Mouse (Mus musculus) right cerebral cortex, postnatal 10 days (tissue): ENCODE data around the gene Sag.
"Not testable (repeated sequence)": the region's sequence is repeated elsewhere in the genome, so short reads cannot be mapped to it uniquely, and the experiment has no call there.

Source experiments
- DNase-seq, 2 experiments: peaks; one replicate each; pipeline ENCODE4 v3.0.0; 2021; ENCODE audit warnings: low spot score in 2 of 2

Sag gene

DNA sequence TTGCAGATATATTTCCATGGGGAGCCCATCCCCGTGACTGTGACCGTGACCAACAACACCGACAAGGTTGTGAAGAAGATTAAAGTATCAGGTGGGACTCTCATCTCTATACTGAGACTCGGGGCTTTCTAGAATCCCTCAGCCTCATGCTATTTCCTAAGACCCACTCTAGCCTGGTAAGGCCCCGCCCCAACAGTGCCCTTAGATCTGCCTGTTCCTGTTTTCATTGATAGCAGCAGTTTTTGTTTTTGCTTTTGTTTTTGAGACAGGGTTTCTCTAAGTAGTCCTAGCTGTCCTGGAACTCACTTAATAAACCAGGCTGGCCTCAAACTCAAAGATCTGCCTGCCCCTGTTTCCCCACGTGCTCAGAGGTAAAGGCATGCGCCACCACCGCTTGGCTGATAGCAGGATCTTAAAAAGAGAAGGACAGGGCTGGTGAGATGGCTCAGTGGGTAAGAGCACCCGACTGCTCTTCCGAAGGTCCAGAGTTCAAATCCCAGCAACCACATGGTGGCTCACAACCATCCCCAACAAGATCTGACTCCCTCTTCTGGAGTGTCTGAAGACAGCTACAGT is 21.0 kb downstream of the Sag start:
- no peak for DNase-seq

DNA sequence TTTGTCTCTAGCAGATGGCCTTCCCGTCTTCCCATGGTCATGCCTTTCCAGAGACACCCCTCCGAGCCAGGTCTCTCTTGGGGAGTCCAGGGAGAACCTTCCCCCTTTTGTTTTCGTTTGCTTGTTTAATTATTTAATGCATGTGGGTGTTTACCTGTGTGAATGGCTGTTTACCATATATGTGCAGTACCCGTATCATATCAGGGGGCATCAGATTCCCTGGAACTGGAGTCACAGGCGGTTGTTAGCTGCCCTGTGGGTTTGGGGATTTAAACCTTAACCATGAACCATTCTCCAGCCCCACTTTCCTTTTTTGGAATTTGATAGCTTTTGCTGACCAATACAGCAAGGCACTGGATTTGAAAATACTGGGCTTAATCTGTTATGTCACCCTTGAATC is 21.8 kb downstream of the Sag start:
- DNase-seq, result no peak

GRCm38 (mm10) chr1:87825991-87826390 is 22.5 kb downstream of the Sag start:
- no peak for DNase-seq

DNA sequence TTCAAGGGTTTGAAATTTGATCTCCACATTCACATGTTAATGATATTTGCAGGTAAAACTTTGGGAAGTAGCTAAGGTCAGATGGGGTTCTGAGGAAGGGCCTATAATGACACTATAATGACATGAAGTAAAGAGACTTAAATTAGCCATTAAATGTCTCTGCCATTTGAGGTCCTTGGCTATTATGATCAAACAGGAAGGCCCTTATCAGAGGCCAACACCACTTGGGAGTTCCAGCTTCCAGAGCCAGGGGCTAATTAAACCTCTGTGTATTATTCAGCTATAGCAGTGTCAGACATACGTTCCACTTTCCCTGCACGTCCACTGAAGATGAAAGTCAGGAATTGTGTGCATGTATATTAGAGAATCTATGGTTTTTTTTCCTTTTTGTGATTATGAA is 23.0 kb downstream of the Sag start:
- no peak for DNase-seq

DNA sequence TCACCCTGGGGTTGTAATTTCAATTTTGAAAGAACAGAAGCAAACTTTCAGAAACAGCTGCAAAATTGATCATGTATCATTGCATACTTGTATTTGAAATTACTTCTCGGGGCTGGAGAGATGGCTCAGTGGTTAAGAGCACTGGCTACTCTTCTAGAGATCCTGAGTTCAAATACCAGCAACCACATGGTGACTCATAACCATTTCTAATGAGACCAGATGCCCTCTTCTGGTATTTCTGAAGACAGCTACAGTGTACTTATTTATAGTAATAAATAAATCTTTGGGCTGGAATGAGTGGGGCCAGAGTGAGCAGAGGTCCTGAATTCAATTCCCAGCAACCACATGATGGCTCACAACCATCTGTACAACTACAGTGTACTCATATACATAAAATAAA is 24.0 kb downstream of the Sag start:
- not testable (repeated sequence) for DNase-seq

DNA sequence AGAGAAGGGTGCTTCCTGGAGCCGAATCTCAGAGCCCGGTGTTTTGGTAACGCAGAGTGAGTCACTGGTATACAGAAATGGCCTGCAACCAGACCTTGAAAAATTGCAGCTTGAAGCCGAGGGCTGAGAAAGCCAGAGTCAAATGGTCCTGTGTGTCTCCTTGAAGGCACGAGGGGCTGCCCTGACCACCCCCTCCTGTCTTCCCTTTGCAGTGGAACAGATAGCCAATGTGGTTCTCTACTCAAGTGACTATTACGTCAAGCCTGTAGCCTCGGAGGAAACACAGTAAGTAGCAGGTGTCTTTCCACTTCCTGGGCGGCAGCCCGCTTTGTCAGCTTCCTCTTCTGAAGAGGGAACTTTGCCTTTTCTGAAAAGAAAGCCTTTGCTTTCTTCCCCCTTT is 24.7 kb downstream of the Sag start:
- DNase-seq, result peak; percentile 57 to 65

DNA sequence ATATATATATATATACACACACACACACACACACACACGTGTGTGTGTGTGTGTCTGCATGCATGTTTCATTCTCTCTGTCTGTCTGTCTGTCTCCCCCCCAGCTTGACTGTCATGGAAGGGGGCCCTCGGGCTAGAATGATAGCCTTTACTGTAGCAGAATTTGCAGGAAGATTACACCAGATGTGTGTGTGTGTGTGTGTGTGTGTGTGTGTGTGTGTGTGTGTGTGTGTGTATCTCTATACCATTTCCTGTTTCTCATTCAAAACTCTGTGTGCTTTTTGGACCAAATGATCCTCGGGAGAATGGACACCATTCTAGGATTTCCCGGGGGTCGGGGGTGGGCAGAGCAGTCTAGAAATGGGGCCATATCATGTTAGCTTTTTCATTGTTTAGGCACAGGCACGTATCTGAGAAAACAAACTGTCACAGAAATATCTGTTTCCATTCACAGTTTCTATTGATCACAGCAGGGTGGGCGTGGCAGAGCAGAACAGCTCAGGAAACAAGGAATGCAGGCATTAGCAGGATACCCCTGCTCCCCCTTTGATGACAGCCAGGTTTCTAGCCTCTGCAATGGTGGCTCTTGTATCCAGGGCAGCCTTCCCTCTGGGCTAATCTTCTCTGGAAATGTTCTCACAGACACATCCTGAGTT is 25.6 kb downstream of the Sag start:
- DNase-seq, result no peak

DNA sequence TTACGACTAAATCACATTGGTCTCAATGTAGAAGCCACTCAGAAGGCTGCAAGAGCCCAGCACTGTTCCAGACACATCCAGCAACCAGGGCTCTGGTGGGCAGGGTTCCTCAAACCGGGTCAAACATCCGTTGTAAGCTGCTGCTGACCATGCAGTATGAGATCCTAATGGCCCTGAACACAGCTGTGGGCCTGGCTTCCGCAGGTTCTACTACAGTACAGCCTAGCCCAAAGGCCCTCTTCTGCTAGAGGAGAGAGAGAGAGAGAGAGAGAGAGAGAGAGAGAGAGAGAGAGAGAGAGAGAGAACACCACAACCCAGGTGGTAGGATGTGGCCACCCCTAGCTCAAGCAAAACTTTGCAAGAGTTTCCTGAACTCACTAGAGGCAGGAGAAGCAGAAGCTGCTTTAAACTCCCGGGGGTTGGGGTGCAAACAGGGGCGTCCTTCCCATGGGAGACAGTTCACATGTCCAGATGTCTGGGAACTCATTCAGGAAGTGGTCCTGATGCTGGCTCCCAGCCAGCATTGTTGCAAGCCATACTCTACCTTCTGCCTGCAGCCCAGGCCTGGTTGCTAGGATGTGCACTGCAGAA is 26.2 kb downstream of the Sag start:
- peak; percentile 51 to 52 for DNase-seq

GRCm38 (mm10) chr1:87836453-87836852 is 33.0 kb downstream of the Sag start:
- DNase-seq, result no peak

GRCm38 (mm10) chr1:87837018-87837417 is 33.5 kb downstream of the Sag start:
- no peak for DNase-seq

DNA sequence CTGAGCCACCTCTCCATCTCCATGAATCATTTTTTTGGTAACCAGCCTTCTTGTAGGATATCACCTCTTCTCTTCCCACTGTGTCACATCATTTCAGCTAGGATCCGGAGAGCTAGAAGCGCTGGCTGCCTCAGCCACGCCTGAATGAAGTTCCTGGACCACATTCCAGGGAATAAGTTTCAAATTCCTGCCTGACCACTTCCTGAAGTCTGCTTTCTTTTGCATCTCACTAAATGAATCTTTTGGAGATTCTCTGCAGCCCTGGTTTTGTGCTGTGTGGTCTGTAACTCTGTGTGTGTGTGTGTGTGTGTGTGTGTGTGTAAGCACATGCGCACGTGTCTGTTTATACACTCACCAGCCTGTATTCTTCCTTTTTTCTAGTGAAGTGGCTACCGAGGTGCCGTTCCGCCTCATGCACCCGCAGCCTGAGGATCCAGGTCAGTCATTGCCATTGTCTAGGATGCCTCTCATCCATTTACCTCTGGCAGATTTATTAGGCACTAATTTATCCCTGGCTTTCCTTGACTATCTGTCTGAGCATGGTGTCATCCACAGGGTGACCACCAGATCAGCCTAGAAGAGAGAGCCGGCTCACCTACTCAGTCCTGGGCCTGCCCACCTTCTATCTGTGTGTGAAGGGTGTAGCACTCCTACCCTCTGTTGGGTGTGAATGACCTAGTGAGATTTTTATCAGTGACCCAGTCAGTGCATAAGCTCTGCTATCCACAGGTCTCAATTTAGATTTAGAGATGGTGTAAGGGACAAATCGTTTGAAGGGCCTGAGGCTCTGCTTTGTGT is 37.1 kb downstream of the Sag start:
- DNase-seq, result no peak

- DNase-seq, result peak in 1 of 2 experiments; percentile 53
Measured at GRCm38 (mm10) chr1:87846801-87847474, 43.5 kb downstream of the Sag start.

- DNase-seq, result no peak
Measured at GRCm38 (mm10) chr1:87847475-87848168, 44.1 kb downstream of the Sag start.

GRCm38 (mm10) chr1:87848237-87848996 is 44.9 kb downstream of the Sag start:
- peak; percentile 54 to 72 for DNase-seq

- no peak for DNase-seq
Measured at GRCm38 (mm10) chr1:87849278-87849677, 45.8 kb downstream of the Sag start.

DNA sequence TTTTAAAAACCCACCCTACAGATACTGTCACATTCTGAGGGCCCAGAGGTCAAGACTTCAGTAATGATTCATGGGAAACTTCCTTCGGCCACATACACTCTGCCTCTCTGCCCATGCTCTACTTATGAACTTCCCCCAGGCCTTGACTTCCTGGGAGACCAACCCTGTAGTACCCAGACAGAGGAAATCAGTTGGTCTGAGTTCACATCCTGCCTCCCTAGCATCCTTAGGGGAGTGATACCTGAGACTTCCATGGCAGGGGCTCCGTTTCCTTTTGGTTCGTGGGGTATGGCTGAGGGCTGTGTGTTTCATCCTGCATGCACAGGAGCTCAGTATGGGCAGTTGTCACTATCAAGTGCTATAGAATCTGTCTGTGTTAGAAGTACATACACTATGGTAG is 47.9 kb downstream of the Sag start:
- DNase-seq, result no peak

DNA sequence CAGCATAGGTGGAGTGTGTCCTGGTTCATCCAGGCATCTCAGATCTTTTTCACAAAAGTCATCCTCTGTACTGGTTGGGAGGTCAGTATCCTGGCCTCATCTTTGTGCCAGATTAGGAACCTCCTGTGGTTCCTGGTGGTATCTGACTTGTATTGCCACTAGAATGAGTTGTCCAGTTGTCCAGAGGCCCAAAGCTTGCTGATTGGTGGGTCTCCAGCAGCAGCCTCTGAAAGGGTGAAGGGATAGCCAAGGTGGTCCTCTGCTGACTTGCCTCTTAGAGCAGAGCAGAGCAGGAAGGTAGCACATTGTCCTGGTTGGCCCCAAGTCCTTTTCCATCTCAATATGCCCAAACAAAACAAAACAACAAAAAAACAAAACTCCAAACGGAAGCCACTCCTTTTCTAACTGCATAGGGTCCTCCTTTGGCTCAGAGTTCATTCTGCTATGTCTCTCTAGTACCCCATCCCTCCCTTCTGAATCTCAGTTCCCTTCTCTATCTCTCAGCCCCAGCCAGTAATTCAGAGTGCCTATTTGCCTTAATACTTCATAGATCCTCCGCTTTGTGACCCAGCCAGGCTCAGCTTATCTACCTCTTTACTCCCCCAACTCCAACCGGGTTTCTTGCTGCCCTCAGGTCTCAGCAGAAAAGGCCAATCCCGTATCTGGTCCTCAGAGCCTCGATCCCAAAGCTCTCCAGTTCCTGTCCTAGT is 48.8 kb downstream of the Sag start:
- no peak for DNase-seq

GRCm38 (mm10) chr1:87852892-87853600 is 49.6 kb downstream of the Sag start, which contains the start of gene Dgkd:
Gene Dgkd, plus strand, starts transcription at chr1:87853287.
- peak; percentile 74 to 81 for DNase-seq
